Mouse (Mus musculus): Measurements from ENCODE around the gene Rrbp1. TPM values are rescaled to one million over a fixed set of nuclear protein-coding genes. Genes with fewer than 3 reads are reported as not detected.

Gene Rrbp1
- total and polyA plus RNA-seq, 3 experiments: 56.7 to 128 (median 127) TPM

GRCm38 (mm10) chr2:144002229-144002984 is 8.7 kb downstream of the Rrbp1 start:
- H3K4me1 ChIP-seq (ENCODE audit: control insufficient read depth in 1 of 2, insufficient read depth in 2 of 2, low read length in 2 of 2): no peaks in the 10 kb centered on the region
- H3K9me3 ChIP-seq (replicated peaks; ENCODE audit: insufficient read depth, low read length): no peaks in the 10 kb centered on the region
- peaks cover 0 to 3% of the 10 kb centered on the region in 2 experiments; a peak in 2 of 4 replicates for H3K36me3 ChIP-seq (ENCODE audit: control insufficient read depth in 1 of 2, insufficient read depth in 2 of 2, low read length in 2 of 2)
- H3K4me3 ChIP-seq (ENCODE audit: control insufficient read depth in 1 of 2, insufficient read depth in 1 of 2, low read depth in 2 of 2, low read length in 2 of 2): no peak overlapping the region
- TF ChIP-seq RAD21 (IDR thresholded peaks at IDR 0.05; ENCODE audit: low read depth, low read length) (no peak), MAFK (IDR thresholded peaks at IDR 0.05; ENCODE audit: borderline replicate concordance, low read depth, low read length) (no peak), E2F4 (IDR thresholded peaks at IDR 0.05; ENCODE audit: borderline replicate concordance, low read depth, low read length) (no peak), TBP (IDR thresholded peaks at IDR 0.05; ENCODE audit: low read depth, low read length) (no peak), MYB (IDR thresholded peaks at IDR 0.05; ENCODE audit: low read depth, low read length) (no peak), USF2 (IDR thresholded peaks at IDR 0.05; ENCODE audit: borderline replicate concordance in 1 of 2, insufficient read depth in 1 of 2, low read depth in 1 of 2, low read length in 2 of 2) (no peak), GABPA (IDR thresholded peaks at IDR 0.05; ENCODE audit: low read depth, low read length) (no peak), MEF2A (IDR thresholded peaks at IDR 0.05; ENCODE audit: extremely low read depth, insufficient replicate concordance, low read depth, low read length, poor library complexity, severe bottlenecking) (no peak), NRF1 (IDR thresholded peaks at IDR 0.05; ENCODE audit: insufficient read depth, low read depth, low read length, poor library complexity, severe bottlenecking) (no peak), USF1 (IDR thresholded peaks at IDR 0.05; ENCODE audit: low read depth, low read length) (no peak), POLR2AphosphoS5 (IDR thresholded peaks at IDR 0.05; ENCODE audit: borderline replicate concordance, low read depth, low read length) (no peak), CTCF (IDR thresholded peaks at IDR 0.05 in 2 of 3, conservative IDR thresholded peaks at IDR 0.05 in 1 of 3; ENCODE audit: control insufficient read depth in 1 of 3, insufficient read depth in 1 of 3, low read depth in 2 of 3, low read length in 3 of 3, poor library complexity in 1 of 3, severe bottlenecking in 1 of 3) (no peak), ELF1 (IDR thresholded peaks at IDR 0.05; ENCODE audit: low read depth, low read length) (no peak), MYC (IDR thresholded peaks at IDR 0.05; ENCODE audit: low read depth, low read length) (no peak), UBTF (IDR thresholded peaks at IDR 0.05; ENCODE audit: borderline replicate concordance, insufficient read depth, low read depth, low read length) (no peak), ZKSCAN1 (IDR thresholded peaks at IDR 0.05; ENCODE audit: low read depth, low read length) (no peak), MAX (IDR thresholded peaks at IDR 0.05; ENCODE audit: low read length) (no peak), CHD2 (IDR thresholded peaks at IDR 0.05; ENCODE audit: low read length) (no peak)
- H3K79me2 ChIP-seq (ENCODE audit: control insufficient read depth, insufficient read depth, low read length, poor library complexity): peaks cover 50% of the 10 kb centered on the region
- H3K27ac ChIP-seq (ENCODE audit: control insufficient read depth, low read depth, low read length): no peak overlapping the region
- DNase-seq (ENCODE audit: low read depth, low spot score): no peak
- H3K27me3 ChIP-seq (ENCODE audit: control insufficient read depth in 1 of 2, insufficient read depth in 2 of 2, low read length in 2 of 2): no peaks in the 10 kb centered on the region
- no peak overlapping the region for H3K9ac ChIP-seq (ENCODE audit: control insufficient read depth, low read depth, low read length, poor library complexity, severe bottlenecking)

GRCm38 (mm10) chr2:143992977-143993376 is 18.1 kb downstream of the Rrbp1 start:
- H3K36me3 ChIP-seq (ENCODE audit: control insufficient read depth in 1 of 2, insufficient read depth in 2 of 2, low read length in 2 of 2): peaks cover 3 to 4% of the 10 kb centered on the region in 2 experiments; a peak in 3 of 4 replicates
- H3K9ac ChIP-seq (ENCODE audit: control insufficient read depth, low read depth, low read length, poor library complexity, severe bottlenecking): no peak overlapping the region
- no peaks in the 10 kb centered on the region; a peak in 3 of 4 replicates for H3K4me1 ChIP-seq (ENCODE audit: control insufficient read depth in 1 of 2, insufficient read depth in 2 of 2, low read length in 2 of 2)
- H3K4me3 ChIP-seq (ENCODE audit: control insufficient read depth in 1 of 2, insufficient read depth in 1 of 2, low read depth in 2 of 2, low read length in 2 of 2): no peak overlapping the region
- no peaks in the 10 kb centered on the region for H3K27me3 ChIP-seq (ENCODE audit: control insufficient read depth in 1 of 2, insufficient read depth in 2 of 2, low read length in 2 of 2)
- H3K9me3 ChIP-seq (replicated peaks; ENCODE audit: insufficient read depth, low read length): no peaks in the 10 kb centered on the region
- H3K27ac ChIP-seq (ENCODE audit: control insufficient read depth, low read depth, low read length): no peak overlapping the region
- H3K79me2 ChIP-seq (ENCODE audit: control insufficient read depth, insufficient read depth, low read length, poor library complexity): peaks cover 38% of the 10 kb centered on the region
- no peak for DNase-seq (ENCODE audit: low read depth, low spot score)
- TF ChIP-seq MXI1 (IDR thresholded peaks at IDR 0.05; ENCODE audit: low read depth, low read length): no peak
- TF ChIP-seq ELF1 (IDR thresholded peaks at IDR 0.05; ENCODE audit: low read depth, low read length): no peak
- TF ChIP-seq TCF12 (IDR thresholded peaks at IDR 0.05; ENCODE audit: low read depth, low read length): no peak
- no peak for TF ChIP-seq HCFC1 (IDR thresholded peaks at IDR 0.05; ENCODE audit: low read depth, low read length)
- no peak for TF ChIP-seq USF1 (IDR thresholded peaks at IDR 0.05; ENCODE audit: low read depth, low read length)
- no peak for TF ChIP-seq UBTF (IDR thresholded peaks at IDR 0.05; ENCODE audit: borderline replicate concordance, insufficient read depth, low read depth, low read length)
- no peak for TF ChIP-seq RAD21 (IDR thresholded peaks at IDR 0.05; ENCODE audit: low read depth, low read length)
- no peak for TF ChIP-seq RCOR1 (IDR thresholded peaks at IDR 0.05; ENCODE audit: low read depth, low read length)
- no peak for TF ChIP-seq CHD1 (IDR thresholded peaks at IDR 0.05; ENCODE audit: low read depth, low read length)
- no peak for TF ChIP-seq MEF2A (IDR thresholded peaks at IDR 0.05; ENCODE audit: extremely low read depth, insufficient replicate concordance, low read depth, low read length, poor library complexity, severe bottlenecking)
- no peak for TF ChIP-seq ETS1 (IDR thresholded peaks at IDR 0.05; ENCODE audit: low read depth, low read length)
- no peak for TF ChIP-seq ZKSCAN1 (IDR thresholded peaks at IDR 0.05; ENCODE audit: low read depth, low read length)
- TF ChIP-seq SIN3A (IDR thresholded peaks at IDR 0.05; ENCODE audit: low read length): no peak
- TF ChIP-seq BHLHE40 (IDR thresholded peaks at IDR 0.05; ENCODE audit: borderline replicate concordance, low read depth, low read length): no peak
- TF ChIP-seq POLR2AphosphoS2 (IDR thresholded peaks at IDR 0.05; ENCODE audit: low read length): no peak
- no peak for TF ChIP-seq TAL1 (IDR thresholded peaks at IDR 0.05; ENCODE audit: low read length)
- no peak for TF ChIP-seq ZNF384 (IDR thresholded peaks at IDR 0.05; ENCODE audit: low read depth, low read length)
